Mouse (Mus musculus) stomach, postnatal 0 days (tissue): Measurements from ENCODE around the gene Prss30.

Source experiments
- CTCF ChIP-seq: IDR thresholded peaks from 2 replicates; pipeline ENCODE4 v1.5.1; 2016; ENCODE audit warnings: antibody characterized with exemption, low read depth, mild to moderate bottlenecking, moderate library complexity
- EP300 ChIP-seq: optimal IDR thresholded peaks from 2 replicates; pipeline ENCODE3; 2016; ENCODE audit warnings: antibody characterized with exemption

- TF ChIP-seq EP300: no peak
- no peak for TF ChIP-seq CTCF
Measured at GRCm38 (mm10) chr17:24014433-24014965, 34.1 kb upstream of the Prss30 start.
